Mouse (Mus musculus): ENCODE results near the gene Mief2.

DNA sequence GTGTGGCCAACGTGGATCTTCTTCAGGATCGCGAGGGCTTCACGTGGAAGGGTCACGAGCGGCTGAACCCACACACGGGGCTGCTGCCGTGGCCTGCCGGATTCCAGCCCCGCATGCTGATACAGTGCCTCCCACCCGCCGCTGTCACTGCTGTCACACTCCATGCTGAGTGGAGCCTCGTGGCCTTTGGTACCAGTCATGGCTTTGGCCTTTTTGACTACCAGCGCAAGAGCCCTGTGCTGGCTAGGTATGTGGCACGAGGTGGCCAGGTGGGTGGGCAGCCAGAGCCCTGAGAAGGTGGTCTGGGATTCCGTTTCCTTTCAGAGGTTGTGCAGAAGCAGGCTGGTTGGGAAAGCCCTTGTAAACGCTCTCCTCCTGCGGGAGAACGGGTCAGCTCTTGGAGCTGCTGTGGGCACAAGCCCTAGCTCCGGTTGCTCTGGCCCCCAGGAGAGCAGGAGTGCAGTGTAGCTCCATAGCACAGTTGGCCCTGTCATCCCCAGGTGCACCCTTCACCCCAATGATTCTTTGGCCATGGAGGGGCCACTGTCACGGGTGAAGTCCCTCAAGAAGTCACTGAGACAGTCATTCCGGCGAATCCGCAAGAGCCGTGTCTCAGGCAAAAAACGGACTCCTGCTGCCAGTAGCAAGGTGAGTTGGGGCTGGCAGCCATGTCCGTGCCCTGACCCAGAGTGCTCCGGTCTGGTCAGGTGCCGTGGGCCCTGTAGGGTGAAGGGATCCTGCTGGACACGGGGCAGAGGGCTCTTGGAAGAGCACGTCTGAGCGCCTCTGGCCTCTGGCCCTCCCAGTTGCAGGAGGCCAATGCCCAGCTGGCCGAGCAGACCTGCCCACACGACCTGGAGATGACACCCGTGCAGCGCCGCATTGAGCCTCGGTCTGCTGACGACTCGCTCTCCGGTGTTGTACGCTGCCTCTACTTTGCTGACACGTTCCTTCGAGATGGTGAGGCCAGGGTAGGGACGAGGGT, 18.4 kb upstream of the Mief2 start:
- no peak for TF ChIP-seq CTCF (IDR thresholded peaks at IDR 0.05; ENCODE audit: borderline replicate concordance, insufficient read depth, low read length)
- no peak for TF ChIP-seq POLR2A (IDR thresholded peaks at IDR 0.05; ENCODE audit: low read depth, low read length)
